Mouse (Mus musculus): Measurements from ENCODE around the gene Zfp960.
"Not testable (repeated sequence)": the region's sequence is repeated elsewhere in the genome, so short reads cannot be mapped to it uniquely, and the experiment has no call there.

GRCm38 (mm10) chr17:17120830-17121502 lies 57.1 kb downstream of the Zfp960 start, which contains the start of gene Zfp97:
- TF ChIP-seq CTCF (IDR thresholded peaks at IDR 0.05; ENCODE audit: low read depth); EP300 (optimal IDR thresholded peaks at IDR 0.05): not testable (repeated sequence)

Data from stomach, postnatal 0 days (tissue).